Mouse (Mus musculus) T-cell, adult 2 months (primary cell): ENCODE measurements around the gene B230307C23Rik.
"Not testable (repeated sequence)": the region's sequence is repeated elsewhere in the genome, so short reads cannot be mapped to it uniquely, and the experiment has no call there.

ENCODE experiments used
- DNase-seq: peaks from one replicate; pipeline ENCODE4 v3.0.0; 2022; ENCODE audit warnings: low spot score

Gene B230307C23Rik

DNA sequence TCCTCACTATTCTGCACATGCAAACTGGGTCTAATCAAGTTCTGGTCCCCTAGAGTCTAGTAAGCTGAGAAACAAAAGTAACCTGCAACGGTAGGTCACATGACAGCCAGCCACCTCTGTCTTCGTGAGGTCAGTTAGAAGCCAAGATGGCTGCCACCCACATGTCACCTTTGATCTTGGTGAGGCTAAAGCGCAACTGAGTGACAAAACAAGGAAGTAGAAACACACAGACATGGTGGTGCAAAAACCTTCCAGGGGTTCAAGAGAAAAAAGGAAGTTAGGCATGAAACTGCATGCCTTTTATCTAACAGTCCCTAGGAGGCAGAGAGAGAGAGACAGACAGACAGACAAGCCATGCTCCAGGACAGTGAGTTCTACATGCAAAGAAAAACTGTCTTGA, 25.0 kb downstream of the B230307C23Rik start:
- no peak for DNase-seq

DNA sequence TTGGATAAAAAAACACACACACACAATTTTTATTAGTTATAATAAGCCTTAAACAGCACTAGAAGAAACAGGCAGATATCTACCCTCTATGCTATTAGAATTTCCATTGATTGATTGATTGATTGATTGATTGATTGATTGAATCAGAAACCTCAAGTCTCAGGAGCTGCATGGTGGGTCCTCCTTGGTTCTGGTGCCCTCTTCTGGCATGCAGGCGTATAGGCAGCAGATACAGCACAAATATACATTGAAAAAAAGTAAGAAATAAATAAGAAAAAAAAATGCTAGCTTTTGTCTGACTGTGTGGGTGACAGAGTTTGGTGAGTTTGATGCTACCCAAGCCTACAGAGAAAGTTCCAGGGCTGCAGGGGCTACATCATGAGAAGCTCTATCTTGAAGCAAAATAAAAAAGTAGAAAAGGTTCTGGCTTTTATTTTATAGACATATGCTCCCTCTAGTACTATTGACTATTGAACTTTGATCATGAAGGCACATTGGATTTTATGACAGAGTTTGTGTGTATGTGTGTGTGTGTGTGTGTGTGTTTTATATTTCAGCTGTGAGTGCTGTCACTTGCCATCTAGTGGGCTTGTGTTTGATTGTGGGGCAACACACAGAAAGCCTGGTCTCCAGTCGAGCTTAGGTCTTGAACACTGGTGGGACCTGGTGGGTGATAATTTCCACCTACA, 25.7 kb downstream of the B230307C23Rik start:
- no peak for DNase-seq

DNA sequence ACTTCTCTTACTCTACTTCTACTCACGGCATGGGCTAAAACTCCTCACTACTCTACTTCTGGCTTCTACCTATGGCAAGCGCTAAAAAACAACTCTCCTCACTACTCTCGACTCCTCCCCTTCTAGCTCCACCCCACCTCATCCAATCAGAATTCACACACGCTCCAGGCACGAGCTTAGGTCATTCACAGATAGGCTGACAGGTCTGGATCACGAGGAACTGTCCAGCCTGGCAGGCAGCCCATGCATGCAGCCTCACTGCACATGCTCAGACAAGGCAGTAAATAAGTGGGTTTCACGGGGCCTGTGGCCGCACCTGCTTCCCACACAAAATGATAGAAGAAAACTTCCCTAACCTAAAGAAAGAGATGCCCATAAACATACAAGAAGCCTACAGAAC, 29.1 kb downstream of the B230307C23Rik start:
- DNase-seq: not testable (repeated sequence)

DNA sequence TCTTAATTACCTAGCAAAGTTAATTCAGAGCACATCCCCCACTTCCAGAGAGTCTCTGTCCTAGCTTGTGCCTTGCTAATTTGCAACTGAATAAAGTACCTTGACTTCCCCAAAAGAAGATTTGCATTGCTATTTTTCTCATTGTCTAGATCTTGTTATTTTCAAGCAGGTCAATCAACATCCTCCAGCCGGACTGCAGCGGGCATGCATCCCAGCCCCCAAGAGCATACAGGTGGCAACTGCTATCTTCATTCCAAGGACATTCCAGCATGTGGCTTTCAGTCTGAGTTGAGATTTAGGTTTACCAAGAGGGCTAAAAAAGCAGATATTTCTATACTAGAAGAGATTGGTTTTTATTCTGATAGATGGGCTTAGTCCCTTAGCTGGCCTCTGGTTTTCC, 37.9 kb downstream of the B230307C23Rik start:
- DNase-seq: not testable (repeated sequence)

DNA sequence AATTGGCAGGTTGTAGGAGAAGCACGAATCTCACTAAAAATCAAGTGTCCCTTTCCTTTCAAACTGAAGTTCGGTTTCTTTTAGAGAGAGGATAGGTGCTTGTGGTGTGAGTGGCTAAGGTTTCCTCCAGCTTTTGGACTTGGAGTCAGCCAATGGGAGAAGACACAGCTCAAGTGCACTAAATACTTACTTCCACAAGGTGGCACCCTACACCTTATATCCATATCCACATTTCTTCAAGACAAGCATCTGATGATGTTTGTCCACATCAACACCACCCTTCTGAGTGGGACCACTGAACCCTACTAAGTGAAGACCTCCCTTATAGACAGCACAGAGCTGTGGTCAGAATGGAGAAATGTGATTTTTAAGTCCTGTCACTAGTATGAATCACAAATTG, 44.6 kb downstream of the B230307C23Rik start:
- DNase-seq: peak; percentile 45

DNA sequence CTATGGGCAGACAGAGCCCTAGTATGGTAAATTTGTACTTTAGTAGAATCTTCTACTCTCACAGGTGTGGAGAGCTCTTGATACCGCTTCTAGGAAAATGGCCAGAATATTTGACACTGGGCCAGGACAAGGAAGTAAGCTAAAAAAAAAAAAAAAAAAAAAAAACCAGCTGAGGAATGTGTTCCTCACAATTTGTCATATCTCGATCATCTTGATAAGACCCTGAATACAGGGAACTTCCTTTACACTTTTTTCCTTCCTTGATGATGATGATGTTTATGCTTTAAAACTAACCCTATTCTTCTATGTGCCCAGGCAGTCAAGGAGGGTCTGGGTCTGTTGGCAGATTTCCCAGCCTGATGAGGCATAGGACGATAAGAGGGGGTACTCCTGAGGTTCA, 82.3 kb downstream of the B230307C23Rik start:
- not testable (repeated sequence) for DNase-seq

DNA sequence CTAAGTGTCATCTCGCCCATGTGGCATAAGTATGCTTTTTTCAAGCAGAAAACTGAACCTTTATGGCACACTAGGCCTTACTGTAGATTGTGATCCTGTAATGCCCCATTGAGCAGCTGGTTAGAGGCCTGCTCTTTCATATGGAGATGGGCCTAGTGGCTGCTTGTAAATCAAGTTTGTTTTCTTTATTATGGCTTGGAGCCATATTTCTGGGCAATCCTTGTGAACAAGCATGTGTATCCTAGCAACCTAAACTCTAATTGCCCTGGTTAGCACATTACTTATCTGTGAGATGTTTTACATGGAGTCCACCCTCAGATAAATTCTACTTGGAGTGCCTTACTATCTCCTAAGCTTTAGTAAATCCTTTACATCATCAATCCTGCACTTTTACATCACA, 84.0 kb downstream of the B230307C23Rik start:
- not testable (repeated sequence) for DNase-seq
